Mouse (Mus musculus) mouse trophoblast stem cell (cell line): ENCODE measurements around the gene Cc2d2a.

Experiments
- in situ Hi-C, 2 experiments: fragments of 300-500 bp; cut with MseI, MboI; formaldehyde crosslinking; loops; 2 replicates in 1 of 2; 3 replicates in 1 of 2; pipeline ENCODE4 v1.15.1; 2025

Gene Cc2d2a

DNA sequence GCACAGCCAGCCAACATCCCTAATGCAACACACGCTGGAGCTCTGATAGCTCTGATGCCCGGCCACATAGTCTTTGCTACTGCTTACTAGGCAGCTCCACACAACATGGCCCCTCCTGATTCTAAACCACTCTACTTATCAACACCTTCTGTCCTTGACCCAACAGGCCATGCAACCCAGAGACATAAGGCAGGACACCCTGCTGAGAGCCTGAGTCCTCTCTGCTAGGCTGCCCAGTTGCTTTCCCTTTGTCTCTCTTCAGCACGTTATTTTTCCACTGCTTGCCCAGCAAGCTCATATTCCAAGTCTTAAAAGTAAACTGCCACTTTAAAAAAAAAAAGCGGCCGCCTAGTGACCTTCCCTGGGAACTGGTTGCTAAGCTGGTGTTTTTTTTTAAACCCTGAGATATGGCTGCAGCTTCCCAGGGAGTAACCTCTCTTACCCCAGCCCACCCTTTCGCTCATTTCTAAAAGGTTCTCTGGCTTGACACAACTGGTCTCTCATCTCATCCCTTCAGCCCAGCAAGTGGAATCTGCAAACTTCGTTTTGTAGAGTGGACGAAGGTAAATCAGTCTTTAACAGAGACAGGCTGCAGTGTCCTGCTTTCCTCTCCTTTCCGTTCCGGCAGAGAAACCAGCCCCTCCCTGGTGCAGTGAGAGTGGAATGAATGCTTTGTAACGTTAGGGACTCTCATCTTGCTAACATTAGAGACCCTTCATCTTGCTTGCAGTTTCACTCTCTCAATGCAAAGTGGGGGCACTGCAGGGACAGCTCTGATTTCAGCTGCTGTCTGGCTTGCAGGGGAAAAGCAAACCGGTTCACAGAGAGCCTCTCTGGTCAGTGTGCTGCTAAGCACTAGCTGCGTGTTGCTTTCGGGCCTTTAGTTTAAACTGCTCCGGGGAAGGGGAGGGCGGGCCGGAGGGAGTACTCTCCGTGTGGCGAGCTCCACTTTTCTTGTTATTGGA lies at the start of gene Cc2d2a:
Cc2d2a (plus strand) TSS at position 350 of the 965 bp plus-strand sequence.
- in situ Hi-C loops = no loop called here

DNA sequence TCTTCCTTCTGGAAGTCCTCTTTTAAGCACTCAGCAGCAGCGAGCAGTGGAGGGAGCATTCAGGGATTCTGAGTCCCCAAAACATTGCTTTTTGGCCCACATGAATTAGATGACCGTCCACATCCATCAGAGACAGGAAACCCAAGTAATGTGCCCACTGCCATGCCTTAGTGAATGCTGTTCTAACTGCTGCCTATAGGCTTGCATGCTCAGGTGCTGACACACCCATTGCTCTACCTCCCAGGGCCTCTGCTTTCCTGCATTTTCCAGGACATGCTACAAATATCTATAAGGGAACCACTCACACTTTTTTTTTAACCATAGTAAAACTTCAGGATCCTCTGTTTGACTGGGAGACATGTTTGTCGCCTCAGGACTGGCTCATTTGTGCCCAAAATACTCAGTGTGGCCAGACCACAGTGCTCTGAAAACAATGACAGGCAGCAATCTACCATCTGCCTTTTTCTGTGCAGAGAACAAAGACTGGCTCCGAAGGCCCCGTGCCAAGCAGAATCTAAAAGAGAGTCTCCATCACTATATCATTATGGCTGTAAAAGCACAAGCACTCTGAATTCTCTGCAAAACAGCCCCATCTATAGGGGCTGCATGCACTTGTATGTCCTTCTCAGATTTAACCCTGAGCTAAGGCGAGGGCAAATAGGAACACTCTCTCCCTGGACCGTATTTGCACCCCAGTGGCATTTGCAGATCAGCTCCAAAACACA lies 40.4 kb upstream of the Cc2d2a start:
- in situ Hi-C loops = no loop called here

DNA sequence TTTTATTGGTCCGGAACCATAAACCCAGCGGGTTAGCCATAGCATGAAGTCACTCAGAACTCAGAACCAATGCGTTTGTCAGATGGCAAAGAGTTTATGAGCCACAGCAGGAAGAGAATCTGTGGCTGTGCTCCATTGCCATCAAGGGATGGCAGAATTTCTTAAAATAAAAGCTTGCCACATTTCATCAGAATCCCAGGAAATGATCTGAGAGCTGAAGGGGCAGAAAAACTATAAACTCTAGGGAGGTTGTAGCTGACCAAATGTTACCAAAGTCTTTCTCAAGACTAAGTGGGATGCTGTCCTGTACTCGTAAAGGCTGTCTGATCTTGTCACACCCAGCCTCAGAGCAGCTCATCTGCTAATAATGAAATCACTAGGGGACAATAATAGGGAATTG lies 36.7 kb upstream of the Cc2d2a start:
- in situ Hi-C loops = no loop called here

DNA sequence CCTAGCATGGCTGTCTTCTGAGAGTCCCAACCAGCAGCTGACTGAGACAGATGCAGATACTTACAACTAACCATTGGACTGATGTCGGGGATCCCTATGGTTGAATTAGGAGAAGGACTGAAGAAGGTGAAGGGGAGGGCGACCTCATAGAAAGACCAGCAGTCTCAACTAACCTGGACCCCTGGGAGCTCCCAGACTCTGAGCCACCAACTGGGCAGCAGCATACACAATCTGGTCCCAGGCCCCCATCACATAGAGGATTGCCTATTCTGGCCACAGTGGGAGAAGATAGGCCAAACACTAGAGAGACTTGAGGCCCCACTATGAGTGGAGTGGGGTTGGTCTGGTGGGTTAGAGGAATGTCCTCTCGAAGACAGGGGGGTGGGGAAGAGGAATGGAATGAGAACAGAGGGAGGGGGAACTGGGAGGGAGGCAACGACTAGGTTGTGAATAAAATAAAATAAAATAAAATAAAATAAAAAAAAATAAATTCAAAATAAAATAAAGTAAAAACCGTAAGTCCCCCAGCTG lies 28.0 kb upstream of the Cc2d2a start:
- in situ Hi-C loops = loop anchor here (5.0 kb wide), 1 partner anchor 212 kb away; no protein-coding TSS in a partner anchor

DNA sequence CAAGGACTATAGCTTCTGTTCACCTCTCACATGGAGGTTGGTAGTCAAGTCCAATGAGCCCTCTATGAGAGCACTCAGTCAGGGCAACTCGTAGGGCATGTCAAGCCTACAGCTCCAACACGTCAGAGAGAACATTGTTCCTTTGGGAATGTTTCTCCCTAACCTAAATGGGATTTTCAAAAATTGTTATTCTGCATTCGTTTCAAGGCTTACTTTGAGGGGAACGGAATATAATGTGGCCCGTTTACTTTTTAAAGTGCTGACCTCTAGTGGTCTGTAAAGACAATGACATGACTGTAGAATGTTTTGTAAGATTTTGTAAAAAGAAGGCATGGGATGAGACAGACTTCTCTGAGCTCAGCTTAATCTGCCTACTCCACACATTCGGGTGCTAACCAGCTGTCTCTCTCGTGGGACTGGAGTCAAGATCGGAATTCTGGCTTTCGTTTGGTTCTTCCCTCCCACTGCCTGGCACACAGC lies 27.5 kb upstream of the Cc2d2a start:
- in situ Hi-C loops = loop anchor here (5.0 kb wide), 1 partner anchor 212 kb away; no protein-coding TSS in a partner anchor

DNA sequence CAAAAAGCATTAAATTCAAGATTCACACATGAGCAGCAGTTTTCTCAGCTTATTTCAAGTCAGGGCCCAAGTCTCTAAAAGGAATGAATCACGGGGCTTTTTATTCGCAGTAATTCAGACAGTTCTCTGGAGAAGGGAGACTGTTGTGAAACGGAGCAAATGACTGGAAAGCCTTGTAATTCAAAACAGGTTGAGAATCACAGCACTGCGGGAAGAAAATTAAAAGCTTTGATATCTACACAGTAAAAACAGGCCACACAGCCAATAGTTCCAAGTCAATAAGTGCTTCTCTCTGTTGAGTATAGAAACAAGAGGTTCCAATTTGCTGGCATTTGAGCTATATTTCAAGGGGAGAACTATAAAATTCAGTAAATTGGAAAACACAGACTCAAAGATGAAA lies 17.1 kb upstream of the Cc2d2a start:
- in situ Hi-C loops = no loop called here

DNA sequence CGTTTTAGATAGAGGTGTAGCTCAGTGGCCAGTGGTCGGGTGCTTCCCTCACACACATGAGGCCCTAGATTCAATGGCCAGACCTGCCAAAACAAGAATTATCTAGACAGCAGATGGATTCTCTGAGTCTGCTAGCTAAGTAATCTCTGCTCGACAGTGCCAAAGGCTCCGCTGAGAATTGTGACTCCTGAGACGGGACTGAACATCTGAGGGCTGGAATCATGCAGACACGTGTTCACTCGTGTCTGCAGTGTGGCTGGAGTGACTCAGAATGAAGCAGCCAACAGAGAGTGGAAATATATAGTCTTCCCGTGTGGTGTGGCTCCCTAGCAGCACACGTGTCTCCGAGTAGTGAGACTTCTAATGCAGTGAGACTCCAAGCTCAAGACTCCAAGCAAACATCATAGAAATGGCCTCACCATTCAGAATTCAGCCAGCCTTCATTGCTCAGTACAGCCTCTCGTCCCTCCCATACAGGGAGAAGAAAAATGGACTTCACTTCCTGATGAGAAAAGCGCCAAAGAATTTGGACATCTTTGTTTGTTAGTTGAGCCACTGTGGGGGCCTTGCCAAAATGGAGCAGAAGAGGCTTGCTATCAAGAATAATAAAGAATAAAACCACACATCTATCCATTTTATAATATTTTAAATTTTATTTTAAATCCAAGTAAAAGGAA lies 14.9 kb upstream of the Cc2d2a start:
- in situ Hi-C loops = no loop called here

DNA sequence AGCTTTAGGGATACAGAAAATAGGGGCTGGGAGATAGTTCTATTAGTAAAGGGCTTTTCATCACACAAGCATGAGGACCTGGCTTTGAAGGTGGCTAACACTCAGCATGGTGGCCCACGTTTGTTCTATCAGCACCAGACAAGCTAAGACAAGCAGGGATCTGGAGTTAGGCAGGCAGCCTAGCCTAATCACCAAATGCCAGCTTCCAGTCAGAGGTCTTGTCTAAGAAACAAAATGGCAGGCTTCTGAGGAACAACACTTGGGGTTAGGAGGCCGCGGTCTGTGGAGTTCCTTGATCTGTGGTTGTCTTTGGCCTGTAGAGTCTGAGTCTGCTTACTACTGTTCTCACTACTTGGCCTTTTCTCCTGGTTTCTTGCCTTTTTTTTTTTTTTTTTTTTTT lies 648 bp upstream of the Cc2d2a start:
- in situ Hi-C loops = no loop called here

DNA sequence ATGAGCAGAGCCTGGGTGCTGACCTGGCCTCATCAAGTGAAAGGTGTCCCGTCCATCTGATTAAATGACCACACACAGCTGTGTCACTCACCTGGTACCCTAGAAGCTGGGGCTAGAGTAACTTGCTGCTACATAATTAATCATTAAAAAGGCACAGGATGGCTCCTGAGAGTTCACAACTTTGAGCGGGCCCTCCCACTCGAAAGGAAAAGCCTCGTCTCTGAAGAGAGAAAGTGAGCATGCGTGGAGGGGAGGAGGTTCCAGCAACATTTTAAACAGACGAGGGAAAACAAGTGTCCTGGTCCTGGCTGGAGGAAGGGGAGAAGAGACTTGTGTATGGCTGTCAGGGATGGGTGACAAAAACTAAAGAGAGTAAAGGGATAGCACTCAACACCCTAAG lies 1.4 kb downstream of the Cc2d2a start:
- in situ Hi-C loops = no loop called here

DNA sequence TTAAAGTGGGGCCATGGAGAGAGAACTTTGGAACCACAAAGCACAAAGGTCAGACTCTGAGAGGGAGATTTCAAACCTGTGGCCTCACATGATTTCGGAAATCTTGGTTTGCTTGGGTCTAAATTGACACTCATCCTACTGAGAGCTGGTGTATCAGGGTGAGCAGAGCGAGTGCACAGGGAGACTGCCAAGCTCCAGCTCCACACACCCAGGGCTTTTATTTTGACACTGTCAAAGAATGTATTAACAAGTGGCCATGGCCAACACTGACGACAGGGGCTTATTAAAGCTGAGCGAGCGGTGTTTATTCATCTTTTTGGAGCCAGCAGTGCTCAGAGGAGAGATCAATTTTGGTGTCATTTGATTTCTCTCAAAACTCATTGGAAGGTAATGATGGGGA lies 3.0 kb downstream of the Cc2d2a start:
- in situ Hi-C loops = no loop called here

DNA sequence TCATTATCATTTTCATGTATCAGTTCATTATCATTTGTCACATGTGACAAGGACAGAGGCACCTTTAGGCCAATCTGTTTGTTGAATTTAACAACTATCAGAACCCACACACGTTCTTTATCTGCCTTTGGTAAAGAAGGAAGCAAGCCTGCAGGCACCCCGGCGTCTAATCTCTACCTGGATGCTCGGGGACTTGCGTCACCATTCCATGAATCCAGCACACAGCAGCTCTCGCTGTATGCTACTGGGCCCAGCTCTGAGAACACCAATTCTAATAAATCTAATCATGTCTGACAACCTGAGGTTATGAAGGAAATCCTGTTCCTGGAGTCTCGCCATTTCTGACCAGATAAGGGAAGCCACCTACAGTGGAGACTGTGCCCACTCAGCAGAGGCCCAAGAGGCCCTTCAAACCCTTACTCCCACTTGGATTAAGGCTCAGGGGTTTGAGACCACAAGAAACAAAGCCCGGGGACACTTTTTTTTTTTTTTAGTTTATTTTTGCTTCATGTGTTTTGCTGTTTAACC lies 7.0 kb downstream of the Cc2d2a start:
- in situ Hi-C loops = no loop called here

DNA sequence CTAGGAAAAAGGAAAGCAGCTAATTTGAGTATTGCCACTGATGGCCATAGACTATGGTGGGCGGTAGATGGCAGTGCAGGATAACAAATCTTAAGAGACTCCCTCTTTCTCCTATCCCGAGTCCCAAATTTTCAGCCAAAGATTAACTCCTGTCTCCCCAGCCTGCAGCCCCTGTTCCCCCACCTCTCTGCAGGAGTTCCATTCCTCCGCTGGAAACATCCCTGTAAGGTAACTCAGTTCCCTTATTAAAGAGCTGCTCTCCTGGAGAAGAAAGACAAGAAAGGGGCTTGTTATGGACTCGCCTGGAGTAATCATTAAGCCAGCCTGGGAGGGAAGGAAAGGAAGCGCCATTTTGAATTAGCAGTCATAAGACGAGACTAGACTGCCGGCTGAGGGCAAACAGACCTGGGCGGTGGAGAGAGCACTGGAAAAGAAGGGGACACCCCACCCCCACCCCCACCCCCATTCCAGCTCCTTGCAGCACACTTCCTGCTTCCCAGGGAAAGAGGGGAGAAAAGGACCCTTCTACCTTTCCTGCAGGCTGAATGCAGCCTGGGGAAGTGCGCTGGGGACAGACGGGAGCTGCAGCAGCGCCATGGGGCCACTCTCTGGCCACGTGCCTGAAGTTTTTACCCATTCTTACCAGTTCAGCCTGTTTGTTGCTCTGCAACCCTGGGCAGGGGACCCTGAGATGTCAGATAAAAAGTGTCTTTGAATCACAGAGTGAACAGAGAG lies 10.2 kb downstream of the Cc2d2a start:
- in situ Hi-C loops = no loop called here

DNA sequence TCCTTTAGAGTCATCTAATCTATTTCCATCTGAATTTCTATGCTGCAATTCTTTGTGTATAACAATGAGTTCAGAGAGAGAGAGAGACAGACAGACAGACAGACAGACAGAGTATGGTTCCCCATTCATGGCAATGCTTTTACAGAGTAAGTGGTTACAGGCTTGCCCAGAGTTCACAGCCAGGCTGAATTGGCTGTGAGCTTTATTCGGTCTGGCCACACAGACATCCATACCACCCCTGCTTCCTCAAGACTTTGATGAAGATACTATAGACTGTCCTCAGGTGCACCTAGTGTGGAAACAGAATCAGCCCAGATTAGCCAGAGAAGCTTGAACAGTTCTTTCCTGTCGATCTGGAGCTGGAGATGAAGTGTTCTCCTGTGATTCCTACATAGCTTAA lies 10.9 kb downstream of the Cc2d2a start:
- in situ Hi-C loops = no loop called here

DNA sequence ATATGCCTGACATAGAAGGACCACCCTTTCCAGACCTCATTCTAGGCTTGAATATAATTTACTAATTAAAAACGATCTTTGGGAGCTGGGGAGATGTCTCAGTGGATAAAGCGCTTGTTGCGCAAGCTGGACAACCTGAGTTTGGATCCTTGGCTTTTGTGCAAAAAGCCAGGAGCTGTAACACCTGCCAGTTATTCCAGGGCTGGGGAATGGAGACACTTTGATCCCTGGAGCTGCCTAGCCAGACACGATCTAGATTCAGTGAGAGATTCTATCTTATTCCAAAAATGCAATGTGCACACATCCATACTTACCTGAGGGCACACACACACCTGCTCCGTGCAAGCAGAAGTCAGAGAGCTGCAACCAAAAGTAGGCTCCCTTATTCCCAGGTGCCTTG lies 23.3 kb downstream of the Cc2d2a start:
- in situ Hi-C loops = no loop called here

DNA sequence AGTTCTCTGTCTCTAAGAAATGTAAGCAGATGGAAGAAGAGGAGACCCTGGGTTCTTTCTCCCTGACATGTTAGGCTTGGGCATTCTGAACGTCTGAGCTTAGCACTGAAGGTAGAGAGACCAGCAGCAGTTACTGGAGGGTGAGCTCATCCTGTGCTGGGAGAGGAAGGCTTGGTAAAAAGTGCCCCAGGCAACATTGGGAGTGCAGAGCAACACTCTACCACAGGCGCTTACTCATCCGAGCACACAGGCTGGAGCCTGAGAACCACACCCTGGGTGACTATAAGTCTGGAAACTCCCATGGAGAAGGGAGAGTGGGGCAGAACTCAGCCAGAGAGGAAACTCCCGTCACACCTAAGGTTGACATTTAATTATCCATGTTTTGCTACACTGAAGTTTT lies 30.3 kb downstream of the Cc2d2a start:
- in situ Hi-C loops = no loop called here

DNA sequence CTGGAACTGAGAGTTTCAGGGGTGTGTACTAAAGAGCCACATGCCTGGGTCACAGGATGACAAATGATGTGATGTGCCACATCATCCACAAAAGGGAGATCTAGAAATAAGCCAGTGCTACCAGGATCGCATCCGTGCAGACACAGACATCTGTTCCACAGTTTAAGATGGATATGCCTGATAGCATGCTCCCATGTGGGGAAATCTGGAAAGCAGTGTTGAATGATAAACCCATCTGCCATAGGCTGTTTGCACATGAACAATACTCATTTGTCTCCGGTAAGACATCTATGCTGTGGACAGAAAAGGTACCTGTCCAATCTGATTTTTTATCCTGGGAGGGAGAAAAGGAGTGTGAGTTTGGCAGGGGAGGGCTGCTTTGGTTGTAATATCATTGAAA lies 35.0 kb downstream of the Cc2d2a start:
- in situ Hi-C loops = no loop called here

DNA sequence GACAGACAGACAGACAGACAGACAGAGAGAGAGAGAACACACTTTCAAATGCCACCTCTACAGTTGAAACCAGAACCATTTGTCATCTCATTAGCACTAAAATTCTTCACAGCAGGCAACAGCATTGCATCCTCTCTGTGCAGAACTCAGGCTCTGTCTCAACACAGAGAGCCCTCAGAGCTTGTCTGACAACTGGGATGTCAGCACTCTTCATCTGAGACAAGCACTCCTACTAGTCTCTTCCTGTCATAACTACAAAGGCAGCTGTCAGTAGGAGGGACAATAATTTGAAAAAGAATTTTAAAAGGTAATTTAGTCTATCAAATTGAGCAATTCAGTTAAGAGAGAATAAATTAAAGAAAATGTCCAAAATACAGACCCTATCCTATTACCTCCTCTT lies 37.1 kb downstream of the Cc2d2a start:
- in situ Hi-C loops = no loop called here

DNA sequence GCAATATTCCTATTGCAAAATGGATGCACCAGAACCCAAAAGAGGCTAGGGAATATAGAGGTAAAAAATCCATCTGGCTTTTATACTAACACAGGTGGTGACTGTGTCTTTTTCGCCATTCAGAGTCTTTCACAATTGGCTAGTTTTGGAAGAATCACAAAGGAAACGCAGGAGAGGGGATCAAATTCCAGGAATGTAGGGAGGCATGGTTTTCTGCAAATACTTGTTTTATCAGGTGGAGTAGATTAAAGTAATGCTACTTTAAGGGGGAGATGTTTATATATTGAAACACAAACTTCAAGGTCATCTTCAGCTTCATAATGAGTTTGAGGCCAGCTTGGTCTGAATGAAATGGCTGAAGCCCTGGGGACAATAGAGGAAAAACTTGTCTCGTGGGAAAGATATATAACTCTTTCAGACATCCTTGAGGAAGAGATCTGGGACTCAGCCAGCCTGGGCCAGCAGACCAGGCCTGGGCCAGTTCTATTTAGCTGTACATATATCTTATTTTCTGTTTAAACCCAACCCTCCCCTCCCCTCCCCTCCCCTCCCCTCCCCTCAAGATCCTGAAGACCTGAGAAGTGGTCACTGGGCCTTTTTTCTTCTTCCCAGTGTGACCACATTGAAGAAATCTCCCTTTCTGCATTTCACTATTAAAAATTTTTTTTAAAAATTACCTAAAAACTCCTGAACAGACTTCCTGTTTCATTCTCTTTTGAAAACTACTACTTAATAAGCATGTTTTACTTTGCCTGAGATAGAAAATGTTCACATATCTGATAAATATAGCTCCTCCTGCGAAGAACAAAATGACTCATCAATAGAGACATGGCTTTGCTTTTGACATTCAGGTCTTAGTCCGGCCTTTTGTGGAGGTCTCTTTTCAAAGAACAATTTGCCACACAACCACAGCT lies 59.6 kb downstream of the Cc2d2a start:
- in situ Hi-C loops = no loop called here

DNA sequence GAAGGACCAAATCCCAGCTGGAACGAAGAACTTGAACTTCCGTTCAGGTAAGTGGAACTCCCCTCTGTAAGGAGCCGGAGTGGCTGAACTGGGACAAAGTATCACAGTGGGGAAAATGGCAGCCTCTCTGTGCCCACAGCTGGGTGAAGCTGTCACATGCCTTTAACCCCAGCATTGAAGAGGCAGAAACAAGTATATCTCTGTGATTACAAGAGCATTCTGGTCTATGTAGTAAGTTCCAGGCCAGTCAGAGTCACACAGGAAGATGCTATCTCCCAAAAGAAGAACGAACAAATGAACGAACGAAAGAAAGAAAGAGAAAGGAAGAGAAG lies 60.3 kb downstream of the Cc2d2a start:
- in situ Hi-C loops = no loop called here

DNA sequence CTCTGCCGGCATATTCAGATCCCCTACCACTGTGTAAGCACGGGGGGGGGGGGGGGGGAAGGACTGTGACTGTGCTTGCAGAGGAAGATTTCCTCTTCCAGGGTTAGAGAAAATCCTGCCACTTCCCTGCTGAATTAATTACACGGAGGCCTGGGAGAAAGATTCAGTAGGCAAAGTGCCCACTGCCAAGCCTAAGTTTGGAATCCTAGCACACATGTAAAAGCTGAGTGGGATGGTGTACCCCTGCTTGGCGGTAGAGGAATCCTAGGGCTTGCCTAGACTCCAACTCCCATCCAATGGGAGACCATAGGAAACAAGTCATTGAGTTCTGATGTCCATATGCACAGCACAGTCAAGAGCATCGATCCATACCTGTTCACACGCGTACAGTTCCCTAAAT lies 61.7 kb downstream of the Cc2d2a start:
- in situ Hi-C loops = no loop called here
